Mouse (Mus musculus) limb, embryonic 11.5 days (tissue): Measurements from ENCODE around the gene Greb1. TPM values are rescaled to one million over a fixed set of nuclear protein-coding genes. Genes with fewer than 3 reads are reported as not detected.

Experiments used
- ATAC-seq: fragments of 200-750 bp; cut with Nextera tagmentation; 2 replicates; pipeline ENCODE4 v1.8.0; 2017; ENCODE audit warnings: low read depth; ENCODE audit not compliant: insufficient number of reproducible peaks, low FRiP score, low TSS enrichment
- DNase-seq: peaks from one replicate; pipeline ENCODE4 v3.0.0-alpha.2; 2015; ENCODE audit warnings: low spot score
- H3K27ac ChIP-seq: fragments of 300-500 bp; sonication (generic); replicated peaks from 2 replicates; pipeline ENCODE4 v1.5.1; 2014; ENCODE audit warnings: low read depth, mild to moderate bottlenecking, low read length
- H3K27me3 ChIP-seq: fragments of 300-500 bp; sonication (generic); 2 replicates; pipeline ENCODE4 v1.6.1; 2014; ENCODE audit warnings: mild to moderate bottlenecking, low read length, mixed read lengths; ENCODE audit not compliant: control insufficient read depth, insufficient read depth
- H3K36me3 ChIP-seq: fragments of 300-500 bp; sonication (generic); 2 replicates; pipeline ENCODE4 v1.6.1; 2014; ENCODE audit warnings: mild to moderate bottlenecking, low read length, moderate library complexity, mixed read lengths; ENCODE audit not compliant: control insufficient read depth, insufficient read depth
- H3K4me1 ChIP-seq: fragments of 300-500 bp; sonication (generic); 2 replicates; pipeline ENCODE4 v1.6.1; 2014; ENCODE audit warnings: low read length, mixed read lengths; ENCODE audit not compliant: control insufficient read depth, insufficient read depth
- H3K4me2 ChIP-seq: fragments of 300-500 bp; sonication (generic); 2 replicates; pipeline ENCODE4 v1.6.1; 2014; ENCODE audit warnings: low read depth, mild to moderate bottlenecking, moderate library complexity; ENCODE audit not compliant: severe bottlenecking
- H3K4me3 ChIP-seq: fragments of 300-500 bp; sonication (generic); 2 replicates; pipeline ENCODE4 v1.5.1; 2014; ENCODE audit warnings: low read depth, low read length
- H3K9ac ChIP-seq: fragments of 300-500 bp; sonication (generic); 2 replicates; pipeline ENCODE4 v1.6.1; 2014; ENCODE audit warnings: mild to moderate bottlenecking, low read length
- H3K9me3 ChIP-seq: fragments of 300-500 bp; sonication (generic); 2 replicates; pipeline ENCODE4 v1.6.1; 2016; ENCODE audit warnings: low read length; ENCODE audit not compliant: control insufficient read depth
- WGBS: fragments of 180-500 bp; shearing (Covaris S2); extraction: QIAGEN DNeasy Blood & Tissue Kit; methylation state at CpG from one replicate; pipeline ENCODE4 v1.1.7; 2014; 5-methylcytosine and 5-hydroxymethylcytosine counted together
- polyA plus RNA-seq: library from polyadenylated mRNA; unstranded; fragments of >200 nt; fragmentation: Nextera tagmentation; extraction: Ambion mirVana; gene quantifications from 2 replicates; pipeline ENCODE4 v1.2.1, GENCODE M21; 2014

The Greb1 gene
- polyA plus RNA-seq, 1 experiment from 2014 or later: 11.4 TPM

GRCm38 (mm10) chr12:16649819-16650218, 150.9 kb downstream of the Greb1 start:
- Histone ChIP-seq H3K9ac (no peak overlapping the region), H3K9me3 (no peaks in the 10 kb centered on the region), H3K27ac (no peak overlapping the region), H3K4me1 (0 out of 2 replicates have a peak, but pooled peaks cover 3% of the 10 kb centered on the region), H3K27me3 (peaks cover 21% of the 10 kb centered on the region), H3K36me3 (no peaks in the 10 kb centered on the region), H3K4me2 (no peak overlapping the region), H3K4me3 (no peak overlapping the region)
- 90% methylated on average over 6 of the region's 6 CpGs for WGBS
- ATAC-seq (no peak), DNase-seq (no peak)

DNA sequence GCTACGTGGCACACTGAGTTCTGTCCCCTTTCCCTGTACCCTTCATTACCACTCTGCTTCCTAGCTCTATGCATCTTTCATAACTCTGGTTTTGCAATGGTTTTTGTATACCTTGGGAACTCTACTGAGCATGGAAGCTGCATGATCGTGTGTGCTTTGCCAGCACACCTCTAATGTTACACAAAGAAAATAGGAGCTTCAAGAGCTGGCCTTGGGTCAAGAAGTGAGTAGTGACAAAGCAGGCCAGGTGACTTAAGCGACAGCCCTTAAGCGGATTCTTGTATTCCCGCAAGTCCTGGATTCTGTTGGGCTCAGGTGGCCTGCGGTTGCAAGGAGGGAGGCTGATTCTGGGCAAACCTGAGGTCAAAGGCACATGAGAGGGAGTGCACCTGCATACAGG, 152.4 kb downstream of the Greb1 start:
- Histone ChIP-seq H3K9me3 (no peaks in the 10 kb centered on the region), H3K4me2 (no peak overlapping the region), H3K4me3 (no peak overlapping the region), H3K36me3 (no peaks in the 10 kb centered on the region), H3K9ac (no peak overlapping the region), H3K27me3 (peaks cover 5% of the 10 kb centered on the region), H3K27ac (no peak overlapping the region), H3K4me1 (0 out of 2 replicates have a peak, but pooled peaks cover 3% of the 10 kb centered on the region)
- 88% methylated on average over 6 of the region's 6 CpGs for WGBS
- DNase-seq: no peak
- ATAC-seq: no peak

DNA sequence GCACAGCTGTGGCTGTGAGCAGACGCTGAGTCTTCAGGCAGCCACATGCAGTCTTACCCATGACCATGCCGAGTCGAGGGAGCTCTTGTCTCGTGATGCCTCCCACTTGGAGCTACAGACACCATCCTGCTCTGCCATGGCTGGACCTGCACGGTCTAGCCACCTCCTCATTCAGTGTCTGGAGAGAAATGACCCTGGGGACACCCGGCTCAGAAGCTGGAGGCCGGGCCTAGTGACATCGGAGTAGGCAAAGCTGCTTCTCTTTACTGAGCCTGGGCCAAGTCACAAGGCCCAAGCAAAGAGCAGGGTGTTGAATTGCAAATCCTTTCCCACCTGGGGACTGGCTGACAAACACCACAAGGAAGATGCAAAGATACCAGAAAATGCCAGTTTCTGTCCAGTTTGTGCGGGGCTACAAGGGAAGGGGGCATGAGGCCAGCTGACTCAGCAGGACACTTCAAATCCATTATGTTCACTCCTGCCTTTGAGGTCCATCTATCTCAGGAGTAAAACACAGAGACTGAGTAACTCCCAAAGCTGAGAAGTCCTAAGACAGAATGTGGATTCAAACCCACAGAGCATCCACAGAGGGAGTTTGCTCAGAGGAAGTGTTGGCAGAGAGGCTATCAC, 153.8 kb downstream of the Greb1 start:
- Histone ChIP-seq H3K27me3 (no peaks in the 10 kb centered on the region), H3K4me1 (0 out of 2 replicates have a peak, but pooled peaks cover 3% of the 10 kb centered on the region)

GRCm38 (mm10) chr12:16644698-16645097, 156.0 kb downstream of the Greb1 start:
- H3K27ac ChIP-seq: no peak overlapping the region
- no peak for DNase-seq

More for the DNA sequence above, 153.8 kb downstream of the Greb1 start:
- Histone ChIP-seq H3K9ac (no peak overlapping the region), H3K9me3 (no peaks in the 10 kb centered on the region), H3K27ac (no peak overlapping the region), H3K36me3 (no peaks in the 10 kb centered on the region), H3K4me2 (no peak overlapping the region), H3K4me3 (no peak overlapping the region)
- 49% methylated on average over 9 of the region's 9 CpGs for WGBS
- ATAC-seq: no peak
- DNase-seq: no peak

GRCm38 (mm10) chr12:16643508-16644345, 157.0 kb downstream of the Greb1 start:
- no peak for DNase-seq
- WGBS: 60% methylated on average over 12 of the region's 12 CpGs
- Histone ChIP-seq H3K4me2 (no peak overlapping the region), H3K36me3 (no peaks in the 10 kb centered on the region), H3K27me3 (no peaks in the 10 kb centered on the region), H3K9ac (no peak overlapping the region), H3K27ac (no peak overlapping the region), H3K9me3 (no peaks in the 10 kb centered on the region), H3K4me1 (0 out of 2 replicates have a peak, but pooled peaks cover 3% of the 10 kb centered on the region), H3K4me3 (no peak overlapping the region)
- no peak for ATAC-seq

More at GRCm38 (mm10) chr12:16644698-16645097, 156.0 kb downstream of the Greb1 start:
- H3K9ac ChIP-seq: no peak overlapping the region
- H3K9me3 ChIP-seq: no peaks in the 10 kb centered on the region
- no peaks in the 10 kb centered on the region for H3K36me3 ChIP-seq
- no peak for ATAC-seq
- no peak overlapping the region for H3K4me3 ChIP-seq
- 0 out of 2 replicates have a peak, but pooled peaks cover 3% of the 10 kb centered on the region for H3K4me1 ChIP-seq
- no peak overlapping the region for H3K4me2 ChIP-seq
- 70% methylated on average over 8 of the region's 8 CpGs for WGBS
- no peaks in the 10 kb centered on the region for H3K27me3 ChIP-seq

GRCm38 (mm10) chr12:16642000-16642399, 158.7 kb downstream of the Greb1 start:
- 62% methylated on average over 5 of the region's 5 CpGs for WGBS
- Histone ChIP-seq H3K27me3 (no peaks in the 10 kb centered on the region), H3K4me3 (no peak overlapping the region), H3K4me1 (0 out of 2 replicates have a peak, but pooled peaks cover 3% of the 10 kb centered on the region), H3K9me3 (no peaks in the 10 kb centered on the region), H3K4me2 (no peak overlapping the region), H3K27ac (no peak overlapping the region), H3K36me3 (no peaks in the 10 kb centered on the region), H3K9ac (no peak overlapping the region)
- DNase-seq (peak; percentile 34), ATAC-seq (no peak)

DNA sequence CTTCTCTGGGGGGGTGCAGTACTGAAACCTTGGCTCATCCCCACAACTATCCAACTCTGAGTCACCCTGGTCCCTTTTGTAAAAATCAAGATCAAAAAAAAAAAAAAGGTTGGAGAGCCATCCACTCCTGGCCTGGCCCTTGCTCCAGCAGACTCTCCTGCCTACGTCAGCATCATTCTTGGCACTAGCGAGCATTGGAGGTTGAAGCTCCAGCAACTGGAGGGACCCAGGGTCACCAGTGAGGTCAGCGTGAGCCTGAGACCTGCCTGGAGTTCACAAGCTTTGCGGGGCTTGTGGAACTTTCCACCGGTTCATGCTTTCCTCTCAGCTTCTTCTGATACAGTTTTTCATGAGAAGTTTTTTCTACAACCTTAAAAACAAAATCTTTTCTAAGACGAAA, 160.6 kb downstream of the Greb1 start:
- DNase-seq (no peak), ATAC-seq (no peak)
- 87% methylated on average over 6 of the region's 6 CpGs for WGBS

GRCm38 (mm10) chr12:16639078-16639771, 161.5 kb downstream of the Greb1 start:
- no peak overlapping the region for H3K4me3 ChIP-seq
- no peaks in the 10 kb centered on the region for H3K36me3 ChIP-seq
- H3K9ac ChIP-seq: no peak overlapping the region
- no peaks in the 10 kb centered on the region for H3K27me3 ChIP-seq
- 0 out of 2 replicates have a peak, but pooled peaks cover 3% of the 10 kb centered on the region for H3K4me1 ChIP-seq
- 73% methylated on average over 12 of the region's 12 CpGs for whole genome bisulfite sequencing
- DNase-seq (peak; percentile 47), ATAC-seq (no peak)
- no peak overlapping the region for H3K4me2 ChIP-seq
- no peaks in the 10 kb centered on the region for H3K9me3 ChIP-seq
- no peak overlapping the region for H3K27ac ChIP-seq

More for the DNA sequence above, 160.6 kb downstream of the Greb1 start:
- Histone ChIP-seq H3K4me2 (no peak overlapping the region), H3K36me3 (no peaks in the 10 kb centered on the region), H3K4me3 (no peak overlapping the region), H3K9ac (no peak overlapping the region), H3K9me3 (no peaks in the 10 kb centered on the region), H3K27me3 (no peaks in the 10 kb centered on the region), H3K4me1 (0 out of 2 replicates have a peak, but pooled peaks cover 3% of the 10 kb centered on the region), H3K27ac (no peak overlapping the region)
